Mouse (Mus musculus): ENCODE results near the gene Dennd2c. TPM values are rescaled to one million over a fixed set of nuclear protein-coding genes. Genes with fewer than 3 reads are reported as not detected.
A peak's percentile ranks its signal among the peaks of the same experiment; 100 is the strongest.

Gene Dennd2c
- polyA plus RNA-seq, 1 experiment from 2014 or later = 6.3 TPM

- Histone ChIP-seq H3K9me3 (ENCODE audit: control insufficient read depth, low read length) (no peaks in the 10 kb centered on the region), H3K36me3 (ENCODE audit: control insufficient read depth, insufficient read depth, low read length) (no peaks in the 10 kb centered on the region), H3K4me1 (replicated peaks; ENCODE audit: control insufficient read depth, insufficient read depth, low read length) (peaks cover 4% of the 10 kb centered on the region; the same call in 1 of the 2 replicates), H3K4me3 (ENCODE audit: low read length) (no peak overlapping the region), H3K9ac (ENCODE audit: low read length) (no peak overlapping the region), H3K27me3 (ENCODE audit: control insufficient read depth, insufficient read depth, low read depth, low read length) (no peaks in the 10 kb centered on the region), H3K27ac (ENCODE audit: low read length) (no peak overlapping the region), H3K4me2 (ENCODE audit: low read depth, low read length) (no peak overlapping the region)
- WGBS = 40% methylated on average over 2 of the region's 2 CpGs
- no peak for ATAC-seq (ENCODE audit: low read depth)
Measured at GRCm38 (mm10) chr3:103100735-103101134, 1.7 kb upstream of the Dennd2c start.

- Histone ChIP-seq H3K4me2 (ENCODE audit: low read depth, low read length) (no peak overlapping the region), H3K9ac (ENCODE audit: low read length) (no peak overlapping the region), H3K9me3 (ENCODE audit: control insufficient read depth, low read length) (no peaks in the 10 kb centered on the region), H3K4me3 (ENCODE audit: low read length) (no peak overlapping the region), H3K36me3 (ENCODE audit: control insufficient read depth, insufficient read depth, low read length) (no peaks in the 10 kb centered on the region), H3K27me3 (ENCODE audit: control insufficient read depth, insufficient read depth, low read depth, low read length) (no peaks in the 10 kb centered on the region), H3K27ac (ENCODE audit: low read length) (no peak overlapping the region), H3K4me1 (replicated peaks; ENCODE audit: control insufficient read depth, insufficient read depth, low read length) (peaks cover 4% of the 10 kb centered on the region; the same call in 1 of the 2 replicates)
- ATAC-seq (ENCODE audit: low read depth) = no peak
- 51% methylated on average over 5 of the region's 5 CpGs for WGBS
Measured at GRCm38 (mm10) chr3:103101194-103101593, 1.2 kb upstream of the Dennd2c start.

GRCm38 (mm10) chr3:103101909-103102308 is 495 bp upstream of the Dennd2c start:
- no peaks in the 10 kb centered on the region for H3K9me3 ChIP-seq (ENCODE audit: control insufficient read depth, low read length)
- no peaks in the 10 kb centered on the region for H3K27me3 ChIP-seq (ENCODE audit: control insufficient read depth, insufficient read depth, low read depth, low read length)
- H3K27ac ChIP-seq (ENCODE audit: low read length) = peak overlapping the region; percentile 38; the same call in 1 of the 2 replicates
- ATAC-seq (ENCODE audit: low read depth) = peak; percentile 48
- no peaks in the 10 kb centered on the region for H3K36me3 ChIP-seq (ENCODE audit: control insufficient read depth, insufficient read depth, low read length)
- H3K4me2 ChIP-seq (ENCODE audit: low read depth, low read length) = peak overlapping the region; percentile 88
- H3K4me3 ChIP-seq (ENCODE audit: low read length) = peak overlapping the region; percentile 88
- peaks cover 4% of the 10 kb centered on the region; the same call in 1 of the 2 replicates for H3K4me1 ChIP-seq (replicated peaks; ENCODE audit: control insufficient read depth, insufficient read depth, low read length)
- peak overlapping the region; percentile 86 for H3K9ac ChIP-seq (ENCODE audit: low read length)
- under 1% methylated on average over 14 of the region's 14 CpGs for WGBS

- no peaks in the 10 kb centered on the region for H3K36me3 ChIP-seq (ENCODE audit: control insufficient read depth, insufficient read depth, low read length)
- no peaks in the 10 kb centered on the region for H3K9me3 ChIP-seq (ENCODE audit: control insufficient read depth, low read length)
- ATAC-seq (ENCODE audit: low read depth) = no peak
- no peak overlapping the region for H3K27ac ChIP-seq (ENCODE audit: low read length)
- no peaks in the 10 kb centered on the region for H3K27me3 ChIP-seq (ENCODE audit: control insufficient read depth, insufficient read depth, low read depth, low read length)
- H3K4me3 ChIP-seq (ENCODE audit: low read length) = no peak overlapping the region
- 85% methylated on average over 7 of the region's 7 CpGs for WGBS
- no peak overlapping the region for H3K4me2 ChIP-seq (ENCODE audit: low read depth, low read length)
- no peaks in the 10 kb centered on the region for H3K4me1 ChIP-seq (replicated peaks; ENCODE audit: control insufficient read depth, insufficient read depth, low read length)
- H3K9ac ChIP-seq (ENCODE audit: low read length) = no peak overlapping the region
Measured at GRCm38 (mm10) chr3:103107565-103108240, 5.3 kb downstream of the Dennd2c start.

GRCm38 (mm10) chr3:103112216-103112615 is 9.8 kb downstream of the Dennd2c start:
- no peak for ATAC-seq (ENCODE audit: low read depth)
- Histone ChIP-seq H3K9ac (ENCODE audit: low read length) (no peak overlapping the region), H3K27me3 (ENCODE audit: control insufficient read depth, insufficient read depth, low read depth, low read length) (no peaks in the 10 kb centered on the region), H3K36me3 (ENCODE audit: control insufficient read depth, insufficient read depth, low read length) (no peaks in the 10 kb centered on the region), H3K4me2 (ENCODE audit: low read depth, low read length) (no peak overlapping the region), H3K9me3 (ENCODE audit: control insufficient read depth, low read length) (no peaks in the 10 kb centered on the region), H3K4me1 (replicated peaks; ENCODE audit: control insufficient read depth, insufficient read depth, low read length) (no peaks in the 10 kb centered on the region), H3K4me3 (ENCODE audit: low read length) (no peak overlapping the region), H3K27ac (ENCODE audit: low read length) (no peak overlapping the region)
- 65% methylated on average over 5 of the region's 5 CpGs for WGBS

- Histone ChIP-seq H3K9ac (ENCODE audit: low read length) (no peak overlapping the region), H3K27ac (ENCODE audit: low read length) (no peak overlapping the region), H3K4me2 (ENCODE audit: low read depth, low read length) (no peak overlapping the region), H3K27me3 (ENCODE audit: control insufficient read depth, insufficient read depth, low read depth, low read length) (no peaks in the 10 kb centered on the region), H3K4me1 (replicated peaks; ENCODE audit: control insufficient read depth, insufficient read depth, low read length) (no peaks in the 10 kb centered on the region), H3K4me3 (ENCODE audit: low read length) (no peak overlapping the region), H3K36me3 (ENCODE audit: control insufficient read depth, insufficient read depth, low read length) (no peaks in the 10 kb centered on the region), H3K9me3 (ENCODE audit: control insufficient read depth, low read length) (no peaks in the 10 kb centered on the region)
- no peak for ATAC-seq (ENCODE audit: low read depth)
- 85% methylated on average over 3 of the region's 3 CpGs for WGBS
Measured at GRCm38 (mm10) chr3:103123636-103124035, 21.2 kb downstream of the Dennd2c start.

- no peak for ATAC-seq (ENCODE audit: low read depth)
- H3K9me3 ChIP-seq (ENCODE audit: control insufficient read depth, low read length) = no peaks in the 10 kb centered on the region
- no peak overlapping the region for H3K4me2 ChIP-seq (ENCODE audit: low read depth, low read length)
- no peaks in the 10 kb centered on the region for H3K36me3 ChIP-seq (ENCODE audit: control insufficient read depth, insufficient read depth, low read length)
- no peak overlapping the region for H3K27ac ChIP-seq (ENCODE audit: low read length)
- H3K9ac ChIP-seq (ENCODE audit: low read length) = no peak overlapping the region
- peaks cover 10% of the 10 kb centered on the region for H3K4me1 ChIP-seq (replicated peaks; ENCODE audit: control insufficient read depth, insufficient read depth, low read length)
- no peak overlapping the region for H3K4me3 ChIP-seq (ENCODE audit: low read length)
- 89% methylated on average over 3 of the region's 3 CpGs for WGBS
- H3K27me3 ChIP-seq (ENCODE audit: control insufficient read depth, insufficient read depth, low read depth, low read length) = no peaks in the 10 kb centered on the region
Measured at GRCm38 (mm10) chr3:103126138-103126537, 23.7 kb downstream of the Dennd2c start.

GRCm38 (mm10) chr3:103127177-103127576 is 24.8 kb downstream of the Dennd2c start:
- H3K4me3 ChIP-seq (ENCODE audit: low read length) = no peak overlapping the region
- H3K27ac ChIP-seq (ENCODE audit: low read length) = no peak overlapping the region
- no peak overlapping the region for H3K9ac ChIP-seq (ENCODE audit: low read length)
- 49% methylated on average over 2 of the region's 2 CpGs for WGBS
- no peak overlapping the region for H3K4me2 ChIP-seq (ENCODE audit: low read depth, low read length)
- H3K36me3 ChIP-seq (ENCODE audit: control insufficient read depth, insufficient read depth, low read length) = peaks cover 4% of the 10 kb centered on the region; the same call in 1 of the 2 replicates
- ATAC-seq (ENCODE audit: low read depth) = no peak
- H3K9me3 ChIP-seq (ENCODE audit: control insufficient read depth, low read length) = no peaks in the 10 kb centered on the region
- no peaks in the 10 kb centered on the region for H3K27me3 ChIP-seq (ENCODE audit: control insufficient read depth, insufficient read depth, low read depth, low read length)
- peaks cover 10% of the 10 kb centered on the region for H3K4me1 ChIP-seq (replicated peaks; ENCODE audit: control insufficient read depth, insufficient read depth, low read length)

- Histone ChIP-seq H3K4me2 (ENCODE audit: low read depth, low read length) (no peak overlapping the region), H3K4me1 (replicated peaks; ENCODE audit: control insufficient read depth, insufficient read depth, low read length) (peaks cover 10% of the 10 kb centered on the region), H3K4me3 (ENCODE audit: low read length) (no peak overlapping the region), H3K27me3 (ENCODE audit: control insufficient read depth, insufficient read depth, low read depth, low read length) (no peaks in the 10 kb centered on the region), H3K27ac (ENCODE audit: low read length) (no peak overlapping the region), H3K9ac (ENCODE audit: low read length) (no peak overlapping the region), H3K9me3 (ENCODE audit: control insufficient read depth, low read length) (no peaks in the 10 kb centered on the region), H3K36me3 (ENCODE audit: control insufficient read depth, insufficient read depth, low read length) (peaks cover 4% of the 10 kb centered on the region; the same call in 1 of the 2 replicates)
- no peak for ATAC-seq (ENCODE audit: low read depth)
- WGBS = 57% methylated on average over 5 of the region's 5 CpGs
Measured at GRCm38 (mm10) chr3:103127721-103128120, 25.3 kb downstream of the Dennd2c start.

All from lung, embryonic 16.5 days (tissue).